Mouse (Mus musculus) CD8-positive naive resting alpha-beta T cell, adult 2 months (primary cell): ENCODE data around the gene Atxn2.

Experiments used
- DNase-seq, 2 experiments: peaks; one replicate each; pipeline ENCODE4 v3.0.0; 2022; ENCODE audit warnings: low read depth in 2 of 2, low spot score in 2 of 2

Atxn2 gene

DNA sequence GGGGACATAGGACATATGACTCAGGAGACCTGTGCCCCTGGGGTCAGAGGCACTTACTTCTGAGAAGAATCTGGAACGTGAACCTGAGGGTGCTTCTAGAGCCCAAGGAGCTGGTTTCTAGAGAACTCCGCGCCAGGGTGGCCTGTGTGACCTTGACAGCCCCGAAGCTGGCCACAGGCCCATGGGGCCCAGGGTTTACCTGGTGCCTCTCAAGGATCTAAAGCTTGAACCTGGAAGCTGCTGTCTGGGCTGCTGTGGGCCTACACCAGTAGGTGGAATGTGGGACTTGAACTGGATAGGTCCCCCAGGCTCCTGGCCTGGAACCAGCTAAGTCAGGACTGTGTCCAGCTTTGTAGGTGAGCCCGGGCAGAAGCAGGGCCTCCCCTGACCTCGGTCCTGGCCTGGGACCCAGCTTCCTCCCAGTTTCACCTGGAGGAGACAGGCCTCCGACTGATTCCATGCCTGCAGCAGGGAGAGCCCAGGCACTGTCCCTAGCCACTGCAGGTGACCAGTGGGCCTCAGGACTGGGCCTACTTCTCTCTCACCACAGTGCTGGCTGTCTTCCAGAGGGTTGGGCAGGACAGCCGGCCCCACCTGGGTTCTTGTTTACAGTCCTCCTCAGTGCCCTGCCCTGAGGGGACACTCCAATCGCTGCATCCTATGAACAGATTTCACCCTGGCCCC, 142.4 kb downstream of the Atxn2 start:
- no peak for DNase-seq

DNA sequence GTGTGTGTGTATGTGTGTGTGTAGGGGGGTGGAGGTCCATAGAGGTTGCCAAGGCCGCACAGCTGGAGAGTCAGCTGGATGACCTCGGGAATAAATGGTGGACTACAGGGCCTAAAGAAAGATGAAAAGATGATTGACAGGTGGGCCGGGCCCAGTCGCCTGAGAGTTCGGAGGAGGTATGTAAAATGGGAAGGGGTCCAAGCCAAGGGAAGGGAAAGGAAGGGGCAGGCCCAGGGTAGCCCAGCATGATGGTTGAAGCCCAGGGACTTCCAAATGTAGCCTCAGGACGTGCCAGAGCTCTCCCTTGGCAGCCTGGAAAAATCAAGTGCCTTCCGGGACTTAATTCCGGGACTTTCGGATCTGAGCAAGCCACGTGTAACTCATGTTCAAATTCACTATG, 143.6 kb downstream of the Atxn2 start:
- no peak for DNase-seq

GRCm38 (mm10) chr5:121856740-121857139, 145.6 kb downstream of the Atxn2 start:
- DNase-seq: no peak

DNA sequence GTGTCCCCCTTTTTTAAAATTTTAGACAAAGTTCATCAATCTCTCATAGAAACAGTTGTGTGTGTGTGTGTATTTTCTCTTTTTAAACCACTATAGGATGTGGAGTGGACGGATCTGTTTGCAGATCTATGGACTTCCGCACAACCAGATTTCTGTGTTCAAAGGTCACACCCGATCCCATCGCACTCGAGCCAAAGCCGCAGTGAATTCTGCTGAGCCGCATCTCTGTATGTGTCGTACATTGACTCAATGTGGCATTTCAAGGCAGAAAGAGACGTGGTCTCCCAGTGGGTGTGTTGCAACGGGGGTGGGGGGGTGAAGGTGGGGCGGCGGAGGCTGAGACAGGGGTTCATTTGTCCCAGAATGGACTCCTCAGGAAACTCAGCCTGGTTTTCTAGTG, 147.3 kb downstream of the Atxn2 start:
- DNase-seq: no peak

DNA sequence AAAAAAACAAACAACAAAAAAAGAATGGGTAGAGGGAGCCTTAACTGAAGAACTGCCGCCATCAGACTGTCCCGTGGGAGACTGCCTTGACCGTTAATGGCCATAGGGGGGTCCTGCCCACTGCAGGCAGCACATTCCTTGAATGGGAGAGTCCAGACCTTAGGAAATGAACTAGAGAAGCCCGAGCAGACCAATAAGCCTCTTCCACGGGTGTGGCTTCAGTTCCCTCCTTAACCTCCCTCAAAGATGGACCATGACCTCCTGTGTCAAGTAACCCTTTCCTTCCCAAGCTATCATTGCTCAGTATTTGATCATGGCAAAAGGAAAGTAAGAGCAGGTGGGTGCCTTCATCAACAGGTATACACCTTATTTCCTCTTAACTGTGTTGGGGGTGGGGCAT, 150.8 kb downstream of the Atxn2 start:
- DNase-seq: no peak

DNA sequence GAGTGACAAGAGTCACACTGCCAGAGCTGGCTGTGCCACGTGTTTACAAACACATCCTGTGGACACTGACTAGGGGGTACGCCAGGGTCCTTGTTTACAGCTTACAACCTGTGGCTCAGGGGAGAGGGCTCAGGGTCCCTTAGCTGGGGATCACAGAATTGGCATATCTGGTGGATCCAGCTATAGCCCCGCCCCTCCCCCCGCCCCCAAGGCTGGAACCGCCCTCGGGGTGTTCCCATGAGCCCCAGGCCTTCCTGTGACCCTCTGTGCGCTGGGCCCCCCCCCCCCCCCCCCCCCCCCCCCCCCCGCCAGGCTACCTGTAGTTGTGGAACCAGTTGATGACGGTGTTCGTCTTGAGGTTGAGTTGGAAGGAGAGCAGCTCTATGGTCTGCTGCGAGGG, 153.2 kb downstream of the Atxn2 start:
- no peak for DNase-seq
